Mouse (Mus musculus) mesoderm, embryonic 11.5 days (tissue): ENCODE measurements around the gene Mta1.

Experiments used
- DNase-seq: peaks from one replicate; pipeline ENCODE4 v3.0.0-alpha.2; 2012; ENCODE audit warnings: low read depth, low spot score

The Mta1 gene

DNA sequence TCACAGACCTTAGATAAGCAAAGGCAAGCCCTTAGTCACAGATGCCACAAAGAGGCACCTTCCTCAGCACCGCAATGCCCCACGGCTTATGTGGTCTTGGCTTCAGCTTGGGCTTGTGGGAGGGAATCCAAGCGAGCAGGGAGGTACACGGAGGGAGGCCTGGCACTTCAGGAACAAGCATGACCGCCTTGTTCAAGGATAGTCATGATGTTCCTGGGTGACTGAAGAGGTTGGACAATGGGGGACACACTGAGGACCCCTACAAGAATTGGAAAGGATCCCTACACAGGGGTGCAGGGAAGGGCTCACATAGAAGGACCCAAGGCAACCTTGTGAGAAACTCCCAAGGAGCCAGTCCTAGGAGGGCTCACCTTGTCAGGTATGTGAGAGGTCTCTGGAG lies 1.0 kb upstream of the Mta1 start:
- no peak for DNase-seq

DNA sequence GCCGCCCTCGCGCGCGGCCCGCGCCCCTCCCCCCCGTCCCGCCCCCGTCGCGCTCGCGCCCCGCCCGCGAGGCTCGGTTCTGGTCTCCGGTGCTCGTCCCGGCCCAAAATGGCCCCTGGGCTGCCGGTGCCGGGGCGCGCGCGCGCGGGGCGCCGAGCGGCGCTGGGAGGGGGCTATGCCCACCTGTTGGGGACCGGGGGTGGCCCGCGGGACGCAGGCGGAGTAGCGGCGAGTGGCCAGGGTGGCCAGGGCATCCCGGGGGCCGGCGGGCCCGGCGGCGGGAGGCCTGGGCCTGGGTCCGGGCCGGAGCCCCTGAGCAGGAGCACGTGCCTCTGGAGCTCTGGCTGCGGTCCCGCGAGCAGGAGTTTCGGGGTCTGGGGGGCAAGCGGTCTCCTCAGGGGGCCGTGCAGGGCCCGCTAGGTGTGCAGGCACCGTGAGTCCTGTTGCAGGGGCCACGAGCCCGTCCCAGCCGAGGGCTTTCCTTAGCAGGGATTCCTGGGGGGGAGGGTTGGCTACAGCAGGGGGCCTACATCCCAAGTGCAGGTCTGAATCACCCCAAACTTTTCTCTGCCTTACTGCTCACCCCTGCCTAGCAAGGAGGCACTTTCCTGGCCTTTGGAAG lies 563 bp downstream of the Mta1 start:
- DNase-seq, result no peak

GRCm38 (mm10) chr12:113099470-113100237 lies 1.6 kb downstream of the Mta1 start:
- no peak for DNase-seq

GRCm38 (mm10) chr12:113100448-113101076 lies 2.5 kb downstream of the Mta1 start:
- DNase-seq, result no peak

- no peak for DNase-seq
Measured at GRCm38 (mm10) chr12:113101251-113101960, 3.3 kb downstream of the Mta1 start.

DNA sequence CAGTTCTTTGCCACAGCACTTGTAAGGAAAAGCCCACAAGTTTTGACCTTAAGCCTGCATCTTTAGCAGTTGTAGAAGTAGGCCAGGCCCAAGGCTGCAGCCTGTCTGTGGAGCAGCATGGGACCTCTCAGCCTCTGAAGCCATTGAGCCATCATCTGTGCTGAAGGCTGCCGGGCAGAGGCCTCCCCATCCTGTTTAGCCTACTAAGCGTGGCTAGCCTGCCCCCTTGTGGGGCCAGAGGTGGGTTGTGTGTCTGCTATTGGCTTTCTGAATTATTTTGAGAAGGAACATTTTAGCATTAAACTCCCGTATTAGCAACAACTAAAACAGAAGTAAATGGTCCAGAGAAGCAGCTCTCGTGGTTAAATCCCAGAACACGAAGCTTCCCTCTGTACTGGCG lies 4.4 kb downstream of the Mta1 start:
- DNase-seq, result peak; percentile 35

DNA sequence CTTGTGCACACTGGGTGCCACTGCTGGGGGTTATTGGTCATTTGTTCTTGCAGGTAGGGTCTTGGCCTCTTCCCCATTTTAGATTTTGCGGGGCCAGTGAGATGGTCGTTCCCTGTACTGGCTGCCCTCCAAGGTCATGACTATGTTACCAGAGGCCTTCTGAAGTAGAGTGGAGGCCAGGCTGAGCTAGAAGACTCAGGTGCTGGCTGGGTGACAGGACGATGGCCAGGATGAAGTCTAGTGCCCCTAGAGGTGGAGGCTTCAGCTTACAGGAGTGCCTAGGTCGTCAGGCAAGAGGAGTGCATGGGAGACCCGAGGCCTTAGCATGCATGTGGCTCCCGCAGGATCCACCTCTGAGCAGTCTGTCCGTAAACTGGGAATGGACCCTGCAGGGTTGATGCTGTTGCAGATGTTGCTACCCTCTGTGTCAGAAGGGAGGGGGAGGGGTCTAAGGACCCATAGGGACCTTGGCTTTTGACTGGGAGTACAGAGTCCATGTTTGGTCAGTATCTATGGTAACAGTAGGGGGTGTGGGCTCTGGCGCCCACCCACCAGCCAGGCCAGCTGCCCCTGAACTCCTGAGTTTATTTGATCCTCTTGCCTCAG lies 5.9 kb downstream of the Mta1 start:
- DNase-seq, result no peak

- no peak for DNase-seq
Measured at GRCm38 (mm10) chr12:113106386-113106785, 8.3 kb downstream of the Mta1 start.

DNA sequence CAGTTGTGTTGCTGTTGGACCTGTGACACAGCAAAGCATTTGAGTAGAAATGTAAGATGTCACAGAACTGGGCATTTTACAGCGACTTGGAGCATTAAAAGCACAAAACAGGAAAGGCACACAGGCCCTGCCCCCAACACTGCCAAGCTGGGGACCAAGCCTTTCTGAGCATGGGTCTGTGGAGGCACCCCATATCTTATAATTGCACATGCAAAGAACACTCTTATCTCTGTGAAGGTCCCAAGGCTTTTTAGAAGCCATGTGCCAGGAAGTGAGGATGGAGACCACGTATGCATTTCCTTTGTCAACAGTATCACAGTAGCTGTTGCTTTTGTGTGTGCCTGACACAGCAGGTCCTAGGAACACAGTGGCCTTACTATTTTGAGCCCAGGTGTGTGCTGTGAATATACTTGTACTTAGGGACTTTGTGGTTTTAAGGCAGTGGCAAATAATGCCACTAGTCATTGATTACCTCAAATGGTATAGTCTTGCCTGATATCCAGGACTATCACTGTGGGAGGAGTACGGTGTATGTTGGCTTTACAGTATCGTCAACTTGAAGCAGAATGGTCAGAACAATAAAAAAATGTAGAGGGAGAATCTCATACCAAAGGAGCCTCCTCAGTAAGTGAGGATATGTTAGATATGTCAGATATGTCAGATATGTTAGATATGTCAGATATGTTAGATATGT lies 9.5 kb downstream of the Mta1 start:
- DNase-seq, result no peak

DNA sequence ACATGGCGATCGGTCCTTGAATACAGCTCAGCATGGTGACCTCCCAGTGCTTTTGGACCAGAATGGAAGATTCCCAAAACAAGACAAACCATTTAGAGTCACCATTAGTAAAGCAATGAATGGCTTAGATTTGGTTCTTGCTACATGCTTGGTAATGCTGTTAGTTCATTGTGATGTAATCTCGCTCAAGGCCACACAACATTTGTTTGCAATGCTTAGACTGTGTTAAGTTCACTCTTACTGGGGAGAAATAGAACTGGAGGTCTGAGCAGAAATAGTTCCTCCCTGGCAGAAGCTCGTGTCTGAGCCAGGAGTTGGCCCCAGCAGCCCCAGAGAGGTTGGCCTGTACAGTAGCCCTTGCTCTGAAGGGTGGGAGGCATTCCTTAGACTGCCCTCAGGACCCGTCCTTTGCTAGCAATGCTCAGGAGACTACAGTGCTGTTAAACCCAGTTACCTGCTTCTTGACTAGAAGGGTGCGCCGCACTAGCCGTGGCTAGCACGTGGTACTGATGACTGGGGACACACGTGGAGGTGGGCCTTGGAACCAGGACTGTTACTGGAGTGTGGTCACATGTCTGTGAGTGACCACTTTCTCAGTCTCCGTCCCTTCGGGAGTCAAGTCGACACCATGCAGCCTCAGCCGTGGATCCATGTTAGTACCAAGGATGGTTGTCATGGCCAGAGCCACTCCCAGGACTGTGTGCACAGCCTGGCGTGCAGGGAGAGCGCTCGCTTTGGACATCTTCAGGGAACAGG lies 10.6 kb downstream of the Mta1 start:
- no peak for DNase-seq

GRCm38 (mm10) chr12:113109801-113110200 lies 11.7 kb downstream of the Mta1 start:
- no peak for DNase-seq

DNA sequence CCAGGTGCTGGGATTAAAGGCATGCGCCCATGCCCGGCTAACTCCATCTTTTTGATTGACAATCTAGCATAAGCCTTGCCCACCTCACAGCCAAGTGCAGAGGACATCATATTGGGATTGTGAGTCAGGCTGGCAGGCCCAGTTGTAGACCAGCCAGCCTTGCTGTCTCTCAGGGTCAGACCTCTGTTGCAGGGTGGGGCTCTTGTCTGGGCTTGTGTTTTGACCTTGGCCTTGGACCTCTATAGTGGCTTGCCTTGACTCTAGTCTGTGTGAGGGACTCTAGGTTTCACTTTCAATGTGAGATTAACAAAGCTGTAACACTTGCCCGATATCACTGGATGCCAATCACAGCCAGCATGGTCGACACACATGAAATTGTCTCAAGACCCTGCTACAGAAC lies 16.1 kb downstream of the Mta1 start:
- no peak for DNase-seq

DNA sequence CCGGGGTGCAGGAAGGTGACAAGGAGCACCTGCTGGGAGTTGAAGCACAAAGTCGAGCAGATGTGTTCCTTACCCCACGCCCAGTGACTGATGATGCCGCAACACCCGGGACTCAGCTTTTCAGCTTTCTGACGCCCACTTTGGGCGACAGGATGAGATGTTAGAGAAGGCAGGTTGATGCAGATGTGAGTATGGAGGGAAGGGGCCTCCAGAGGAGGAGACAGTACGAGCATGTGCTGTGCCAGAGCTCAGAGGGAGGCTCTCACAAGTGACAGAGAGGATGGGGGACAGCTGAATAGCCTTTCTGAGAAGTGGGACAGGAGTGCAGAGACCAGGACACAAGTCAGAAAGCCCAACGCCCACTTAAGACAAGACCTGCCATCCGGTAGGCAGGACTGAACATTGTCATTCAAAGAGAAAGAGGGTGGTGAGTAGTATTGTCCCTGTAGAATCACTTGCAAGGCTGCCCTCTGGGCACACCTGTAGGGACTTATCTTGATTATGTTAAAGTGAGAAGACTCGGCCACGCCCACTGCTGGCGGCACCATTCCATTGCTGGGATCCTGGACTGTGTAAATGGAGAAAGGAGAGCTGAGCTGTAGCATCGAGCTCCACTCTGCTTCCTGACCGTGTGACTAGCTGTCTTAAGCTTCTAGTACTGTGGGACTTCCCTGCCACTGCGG lies 16.9 kb downstream of the Mta1 start:
- no peak for DNase-seq

- DNase-seq, result peak; percentile 81
Measured at GRCm38 (mm10) chr12:113119516-113120410, 21.7 kb downstream of the Mta1 start.

DNA sequence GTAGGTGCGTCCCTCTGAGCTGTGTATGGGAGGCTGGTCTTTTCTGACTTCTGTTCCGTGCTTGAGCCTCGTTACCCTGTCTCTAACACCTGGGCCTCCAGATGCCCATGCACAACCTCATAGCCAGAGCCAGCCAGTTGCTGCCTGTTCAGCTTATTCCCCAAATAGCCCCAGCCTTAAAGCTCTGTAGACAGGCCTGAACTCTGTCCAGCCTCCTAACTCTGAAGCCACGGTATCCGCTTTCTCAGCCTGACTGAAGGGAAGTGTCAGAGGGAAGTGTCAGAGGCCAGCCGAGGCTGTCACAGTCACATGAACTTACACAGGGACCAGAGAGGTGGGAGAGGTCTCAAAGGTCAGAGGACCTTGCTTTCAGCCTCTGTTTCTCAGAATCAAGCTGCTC lies 26.6 kb downstream of the Mta1 start:
- DNase-seq, result no peak

DNA sequence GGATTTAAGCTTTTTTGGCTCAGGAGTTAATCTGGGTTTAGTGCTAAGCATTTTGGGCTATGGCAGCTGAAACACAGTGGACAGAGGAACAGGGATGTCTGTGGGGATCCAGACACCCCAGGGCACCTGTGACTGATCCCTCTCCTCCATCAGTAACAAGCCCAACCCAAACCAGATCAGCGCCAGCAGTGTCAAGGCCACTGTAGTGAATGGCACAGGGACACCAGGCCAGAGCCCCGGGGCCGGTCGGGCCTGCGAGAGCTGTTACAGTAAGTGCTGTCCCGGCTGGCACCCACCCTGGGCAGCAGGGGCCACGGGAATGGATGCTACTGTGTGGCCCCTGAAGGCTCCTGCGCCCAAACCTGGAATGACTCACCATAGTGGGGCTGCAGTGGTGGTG lies 32.7 kb downstream of the Mta1 start:
- no peak for DNase-seq

DNA sequence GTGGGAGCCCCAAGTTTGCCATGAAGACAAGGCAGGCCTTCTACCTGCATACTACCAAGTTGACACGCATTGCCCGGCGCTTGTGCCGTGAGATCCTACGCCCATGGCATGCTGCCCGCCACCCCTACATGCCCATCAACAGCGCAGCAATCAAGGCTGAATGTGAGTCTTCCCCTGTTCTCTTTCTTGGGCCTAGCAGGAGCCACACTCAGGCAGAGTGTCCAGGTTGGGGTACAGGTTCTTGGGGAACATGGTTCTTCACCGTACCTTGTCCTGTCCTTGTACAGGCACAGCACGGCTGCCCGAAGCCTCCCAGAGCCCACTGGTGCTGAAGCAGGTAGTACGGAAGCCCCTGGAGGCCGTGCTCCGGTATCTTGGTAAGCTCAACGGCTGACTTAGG lies 33.5 kb downstream of the Mta1 start:
- no peak for DNase-seq

GRCm38 (mm10) chr12:113132567-113132966 lies 34.5 kb downstream of the Mta1 start:
- no peak for DNase-seq

GRCm38 (mm10) chr12:113133260-113133659 lies 35.2 kb downstream of the Mta1 start:
- DNase-seq, result no peak
